Mouse (Mus musculus): Measurements from ENCODE around the gene Iqcg. TPM values are rescaled to one million over a fixed set of nuclear protein-coding genes. Genes with fewer than 3 reads are reported as not detected.
A peak's percentile ranks its signal among the peaks of the same experiment; 100 is the strongest.

Gene Iqcg
- polyA plus RNA-seq, 1 experiment: 0.80 TPM

GRCm38 (mm10) chr16:33014921-33015320 lies 41.1 kb downstream of the Iqcg start:
- TF ChIP-seq USF1 (IDR thresholded peaks at IDR 0.05; ENCODE audit: low read depth): no peak
- TF ChIP-seq TCF3 (IDR thresholded peaks at IDR 0.05; ENCODE audit: insufficient read length, low read depth): no peak
- no peak for TF ChIP-seq TCF12 (IDR thresholded peaks at IDR 0.05; ENCODE audit: insufficient read depth, poor library complexity, severe bottlenecking)
- TF ChIP-seq POLR2AphosphoS2 (IDR thresholded peaks at IDR 0.05; ENCODE audit: insufficient read length, low read depth): no peak
- TF ChIP-seq MAX (IDR thresholded peaks at IDR 0.05; ENCODE audit: low read depth): no peak
- TF ChIP-seq CEBPB (IDR thresholded peaks at IDR 0.05; ENCODE audit: insufficient read depth, poor library complexity, severe bottlenecking): no peak
- no peak for TF ChIP-seq POLR2A (IDR thresholded peaks at IDR 0.05; ENCODE audit: insufficient read length, low read depth)
- no peak for TF ChIP-seq MYOG (IDR thresholded peaks at IDR 0.05; ENCODE audit: control insufficient read depth in 1 of 3, insufficient read depth in 1 of 3, insufficient read length in 2 of 3, low read depth in 2 of 3)
- no peak for TF ChIP-seq REST (IDR thresholded peaks at IDR 0.05; ENCODE audit: insufficient read depth, insufficient read length)
- no peak for TF ChIP-seq MYOD1 (IDR thresholded peaks at IDR 0.05; ENCODE audit: control insufficient read depth in 1 of 3, insufficient read length in 2 of 3, low read depth in 2 of 3)
- no peak for TF ChIP-seq E2F4 (IDR thresholded peaks at IDR 0.05; ENCODE audit: insufficient read depth)
- Histone ChIP-seq H3K4me3 (no peak overlapping the region), H3K4me2 (ENCODE audit: low read depth) (no peak overlapping the region), H3K36me3 (ENCODE audit: control insufficient read depth, insufficient read depth) (peaks cover 24% of the 10 kb centered on the region), H3K79me2 (ENCODE audit: control insufficient read depth, insufficient read depth) (no peaks in the 10 kb centered on the region), H3K27me3 (ENCODE audit: control insufficient read depth, insufficient read depth, insufficient read length) (no peaks in the 10 kb centered on the region), H3ac (ENCODE audit: control insufficient read depth, insufficient read length) (no peak overlapping the region)

- Histone ChIP-seq H3K27me3 (ENCODE audit: control insufficient read depth, insufficient read depth, insufficient read length) (no peaks in the 10 kb centered on the region), H3K36me3 (ENCODE audit: control insufficient read depth, insufficient read depth) (peaks cover 24% of the 10 kb centered on the region), H3K79me2 (ENCODE audit: control insufficient read depth, insufficient read depth) (no peaks in the 10 kb centered on the region), H3ac (ENCODE audit: control insufficient read depth, insufficient read length) (no peak overlapping the region), H3K4me3 (no peak overlapping the region), H3K4me2 (ENCODE audit: low read depth) (no peak overlapping the region)
- no peak for TF ChIP-seq CEBPB (IDR thresholded peaks at IDR 0.05; ENCODE audit: insufficient read depth, poor library complexity, severe bottlenecking)
These were observed 42.2 kb downstream of the Iqcg start for GRCm38 (mm10) chr16:33013801-33014200.

- Histone ChIP-seq H3K27me3 (ENCODE audit: control insufficient read depth, insufficient read depth, insufficient read length) (no peaks in the 10 kb centered on the region), H3ac (ENCODE audit: control insufficient read depth, insufficient read length) (no peak overlapping the region), H3K79me2 (ENCODE audit: control insufficient read depth, insufficient read depth) (no peaks in the 10 kb centered on the region), H3K36me3 (ENCODE audit: control insufficient read depth, insufficient read depth) (peaks cover 41% of the 10 kb centered on the region), H3K4me2 (ENCODE audit: low read depth) (no peak overlapping the region), H3K4me3 (no peak overlapping the region)
- TF ChIP-seq CEBPB (IDR thresholded peaks at IDR 0.05; ENCODE audit: insufficient read depth, poor library complexity, severe bottlenecking): no peak
- no peak for TF ChIP-seq TCF3 (IDR thresholded peaks at IDR 0.05; ENCODE audit: insufficient read length, low read depth)
- no peak for TF ChIP-seq MYOG (IDR thresholded peaks at IDR 0.05; ENCODE audit: control insufficient read depth in 1 of 3, insufficient read depth in 1 of 3, insufficient read length in 2 of 3, low read depth in 2 of 3)
- TF ChIP-seq MYOD1 (IDR thresholded peaks at IDR 0.05; ENCODE audit: control insufficient read depth in 1 of 3, insufficient read length in 2 of 3, low read depth in 2 of 3): no peak
- no peak for TF ChIP-seq MAX (IDR thresholded peaks at IDR 0.05; ENCODE audit: low read depth)
- no peak for TF ChIP-seq SRF (IDR thresholded peaks at IDR 0.05; ENCODE audit: control insufficient read depth, insufficient read length, low read depth)
- no peak for TF ChIP-seq POLR2AphosphoS2 (IDR thresholded peaks at IDR 0.05; ENCODE audit: insufficient read length, low read depth)
- TF ChIP-seq REST (IDR thresholded peaks at IDR 0.05; ENCODE audit: insufficient read depth, insufficient read length): no peak
These were observed 45.9 kb downstream of the Iqcg start for GRCm38 (mm10) chr16:33010166-33010565.

- H3K79me2 ChIP-seq (ENCODE audit: control insufficient read depth, insufficient read depth): no peaks in the 10 kb centered on the region
- H3K4me3 ChIP-seq: no peak overlapping the region
- no peak overlapping the region for H3ac ChIP-seq (ENCODE audit: control insufficient read depth, insufficient read length)
- TF ChIP-seq MYOG (IDR thresholded peaks at IDR 0.05; ENCODE audit: control insufficient read depth in 1 of 3, insufficient read depth in 1 of 3, insufficient read length in 2 of 3, low read depth in 2 of 3): no peak
- no peak for TF ChIP-seq MYOD1 (IDR thresholded peaks at IDR 0.05; ENCODE audit: control insufficient read depth in 1 of 3, insufficient read length in 2 of 3, low read depth in 2 of 3)
- H3K36me3 ChIP-seq (ENCODE audit: control insufficient read depth, insufficient read depth): peaks cover 34% of the 10 kb centered on the region
- H3K27me3 ChIP-seq (ENCODE audit: control insufficient read depth, insufficient read depth, insufficient read length): no peaks in the 10 kb centered on the region
- no peak overlapping the region for H3K4me2 ChIP-seq (ENCODE audit: low read depth)
These were observed 48.6 kb downstream of the Iqcg start for GRCm38 (mm10) chr16:33007436-33007835.

GRCm38 (mm10) chr16:33006888-33007287 lies 49.1 kb downstream of the Iqcg start:
- no peak overlapping the region for H3K4me2 ChIP-seq (ENCODE audit: low read depth)
- H3K36me3 ChIP-seq (ENCODE audit: control insufficient read depth, insufficient read depth): peaks cover 34% of the 10 kb centered on the region
- no peak overlapping the region for H3K4me3 ChIP-seq
- H3K79me2 ChIP-seq (ENCODE audit: control insufficient read depth, insufficient read depth): no peaks in the 10 kb centered on the region
- no peak overlapping the region for H3ac ChIP-seq (ENCODE audit: control insufficient read depth, insufficient read length)
- no peaks in the 10 kb centered on the region for H3K27me3 ChIP-seq (ENCODE audit: control insufficient read depth, insufficient read depth, insufficient read length)
- TF ChIP-seq SRF (IDR thresholded peaks at IDR 0.05; ENCODE audit: control insufficient read depth, insufficient read length, low read depth) (no peak), MYOD1 (IDR thresholded peaks at IDR 0.05; ENCODE audit: control insufficient read depth in 1 of 3, insufficient read length in 2 of 3, low read depth in 2 of 3) (peak in 1 of 3 experiments; percentile 45)

- Histone ChIP-seq H3K4me2 (ENCODE audit: low read depth) (no peak overlapping the region), H3K4me3 (no peak overlapping the region), H3K79me2 (ENCODE audit: control insufficient read depth, insufficient read depth) (no peaks in the 10 kb centered on the region), H3K36me3 (ENCODE audit: control insufficient read depth, insufficient read depth) (peaks cover 37% of the 10 kb centered on the region), H3ac (ENCODE audit: control insufficient read depth, insufficient read length) (no peak overlapping the region), H3K27me3 (ENCODE audit: control insufficient read depth, insufficient read depth, insufficient read length) (no peaks in the 10 kb centered on the region)
- no peak for TF ChIP-seq TCF12 (IDR thresholded peaks at IDR 0.05; ENCODE audit: insufficient read depth, poor library complexity, severe bottlenecking)
- TF ChIP-seq MAX (IDR thresholded peaks at IDR 0.05; ENCODE audit: low read depth): no peak
- no peak for TF ChIP-seq REST (IDR thresholded peaks at IDR 0.05; ENCODE audit: insufficient read depth, insufficient read length)
- TF ChIP-seq POLR2AphosphoS2 (IDR thresholded peaks at IDR 0.05; ENCODE audit: insufficient read length, low read depth): no peak
- TF ChIP-seq SRF (IDR thresholded peaks at IDR 0.05; ENCODE audit: control insufficient read depth, insufficient read length, low read depth): no peak
These were observed 50.8 kb downstream of the Iqcg start for GRCm38 (mm10) chr16:33005216-33005615.

All from myocyte (in vitro differentiated cells).